Mouse (Mus musculus) heart, adult 9 months (tissue): ENCODE results near the gene Prl8a1.

Experiments used
- DNase-seq, 2 experiments: peaks; one replicate each; pipeline ENCODE4 v3.0.0; 2022; ENCODE audit warnings: low spot score in 2 of 2

The Prl8a1 gene

GRCm38 (mm10) chr13:27582071-27582470 is at the start of gene Prl8a1:
Prl8a1 (minus strand) TSS chr13:27582171.
- DNase-seq, result no peak

GRCm38 (mm10) chr13:27610482-27610881 is 28.5 kb upstream of the Prl8a1 start, which contains the start of gene Prl7b1:
Prl7b1 (minus strand) TSS chr13:27610582.
- no peak for DNase-seq

- DNase-seq, result no peak
Measured at GRCm38 (mm10) chr13:27564506-27564905, 17.5 kb downstream of the Prl8a1 start, which contains the start of gene Prl8a9. Prl8a9 (minus strand) TSS chr13:27564606.

GRCm38 (mm10) chr13:27553336-27553735 is 28.6 kb downstream of the Prl8a1 start:
- DNase-seq, result no peak
